Mouse (Mus musculus) gastrocnemius, adult 2 months (tissue): Measurements from ENCODE around the gene Itga10. TPM values are rescaled to one million over a fixed set of nuclear protein-coding genes. Genes with fewer than 3 reads are reported as not detected.

Experiments used
- DNase-seq: peaks from one replicate; pipeline ENCODE4 v3.0.0; 2022
- H3K27ac ChIP-seq: fragments of 200-600 bp; 2 replicates; pipeline ENCODE4 v1.8.1; 2022; ENCODE audit warnings: mild to moderate bottlenecking
- H3K4me3 ChIP-seq: fragments of 200-600 bp; 2 replicates; pipeline ENCODE4 v1.8.1; 2022; ENCODE audit warnings: mild to moderate bottlenecking, moderate library complexity
- CTCF ChIP-seq: fragments of 200-600 bp; IDR thresholded peaks from 2 replicates; pipeline ENCODE4 v1.8.1; 2022; ENCODE audit warnings: antibody characterized with exemption, mild to moderate bottlenecking, moderate library complexity
- intact Hi-C: fragments of 180-260 bp; cut with DNase I; formaldehyde crosslinking; loops from one replicate; pipeline ENCODE4 v1.15.1; 2025
- total RNA-seq, 2 experiments: library from RNA; stranded (reverse); gene quantifications; 2 replicates each; pipeline ENCODE4 v1.2.3; 2021

Gene Itga10
- total RNA-seq, 2 experiments from 2014 or later: 0.74 to 1.4 TPM

- H3K27ac ChIP-seq: no peak overlapping the region
- peak; percentile 66 for DNase-seq
- H3K4me3 ChIP-seq: peak overlapping the region; percentile 28; the same call in 1 of the 2 replicates
- intact Hi-C loops: no loop called here
- TF ChIP-seq CTCF: peak; percentile 44
These were observed 47.1 kb downstream of the Itga10 start for GRCm38 (mm10) chr3:96692506-96692905.

GRCm38 (mm10) chr3:96693579-96693978 is 48.2 kb downstream of the Itga10 start:
- no peak overlapping the region for H3K4me3 ChIP-seq
- intact Hi-C loops: no loop called here
- TF ChIP-seq CTCF: no peak
- H3K27ac ChIP-seq: no peak overlapping the region
- no peak for DNase-seq

GRCm38 (mm10) chr3:96696198-96696765 is 50.9 kb downstream of the Itga10 start, which contains the start of gene Pias3:
Gene Pias3, plus strand, starts transcription at chr3:96696384.
- DNase-seq: peak; percentile 93
- intact Hi-C loops: no loop called here
- TF ChIP-seq CTCF: no peak
- Histone ChIP-seq H3K27ac (peak within 1 kb of the TSS; percentile 96), H3K4me3 (peak within 1 kb of the TSS; percentile 95)

- DNase-seq: peak; percentile 96
- TF ChIP-seq CTCF: no peak
- Histone ChIP-seq H3K27ac (peak overlapping the region; percentile 96), H3K4me3 (peak overlapping the region; percentile 95)
- intact Hi-C loops: no loop called here
These were observed 51.7 kb downstream of the Itga10 start for GRCm38 (mm10) chr3:96696766-96697732.

- Histone ChIP-seq H3K27ac (no peak overlapping the region), H3K4me3 (no peak overlapping the region)
- intact Hi-C loops: no loop called here
- DNase-seq: no peak
- TF ChIP-seq CTCF: no peak
These were observed 53.8 kb downstream of the Itga10 start for GRCm38 (mm10) chr3:96698993-96699690.

- peak; percentile 67 for TF ChIP-seq CTCF
- DNase-seq: no peak
- no peak overlapping the region for H3K27ac ChIP-seq
- intact Hi-C loops: loop anchor here (5.0 kb wide), 1 partner anchor 153 kb away; no protein-coding TSS in a partner anchor
- H3K4me3 ChIP-seq: no peak overlapping the region
These were observed 55.0 kb downstream of the Itga10 start for GRCm38 (mm10) chr3:96700376-96700775.

- H3K27ac ChIP-seq: no peak overlapping the region
- no peak overlapping the region for H3K4me3 ChIP-seq
- DNase-seq: no peak
- TF ChIP-seq CTCF: no peak
- intact Hi-C loops: loop anchor here (5.0 kb wide), 1 partner anchor 154 kb away; no protein-coding TSS in a partner anchor
These were observed 55.6 kb downstream of the Itga10 start for GRCm38 (mm10) chr3:96701003-96701402.

GRCm38 (mm10) chr3:96704778-96705177 is 59.4 kb downstream of the Itga10 start:
- H3K27ac ChIP-seq: no peak overlapping the region
- no peak for DNase-seq
- peak; percentile 59 for TF ChIP-seq CTCF
- intact Hi-C loops: loop anchor here (5.0 kb wide), 2 partner anchors 37 to 157 kb away; no protein-coding TSS in a partner anchor
- H3K4me3 ChIP-seq: no peak overlapping the region

- H3K4me3 ChIP-seq: no peak overlapping the region
- intact Hi-C loops: loop anchor here (5.0 kb wide), 1 partner anchor 39 kb away; no protein-coding TSS in a partner anchor
- H3K27ac ChIP-seq: no peak overlapping the region
- DNase-seq: no peak
- no peak for TF ChIP-seq CTCF
These were observed 60.8 kb downstream of the Itga10 start for GRCm38 (mm10) chr3:96706217-96706616.

DNA sequence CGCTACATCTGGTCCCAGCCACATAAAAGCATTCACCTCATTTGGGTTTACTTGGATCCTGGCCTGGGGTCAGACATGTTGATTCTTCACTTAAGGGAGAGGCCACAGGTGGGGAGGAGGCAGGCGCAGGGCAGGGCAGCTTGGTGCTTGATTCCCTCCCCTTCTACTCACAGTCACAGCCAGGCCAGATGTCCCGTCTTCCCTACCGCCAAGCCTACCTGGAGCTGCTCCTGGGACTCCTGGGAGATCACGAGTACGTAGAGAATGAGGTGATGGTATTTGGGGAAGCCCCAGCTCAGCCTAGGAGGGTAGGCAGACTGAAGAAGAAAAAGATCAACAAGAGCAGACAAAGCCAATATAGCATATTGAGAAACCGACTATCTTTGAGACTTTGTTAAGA is 61.6 kb downstream of the Itga10 start:
- H3K4me3 ChIP-seq: no peak overlapping the region
- intact Hi-C loops: loop anchor here (5.0 kb wide), 1 partner anchor 40 kb away; no protein-coding TSS in a partner anchor
- TF ChIP-seq CTCF: no peak
- no peak for DNase-seq
- no peak overlapping the region for H3K27ac ChIP-seq

GRCm38 (mm10) chr3:96707903-96708683 is 62.7 kb downstream of the Itga10 start, which contains the start of gene Nudt17:
Gene Nudt17, minus strand, starts transcription at chr3:96708562.
- intact Hi-C loops: loop anchor here (5.0 kb wide), 1 partner anchor 41 kb away; no protein-coding TSS in a partner anchor
- Histone ChIP-seq H3K4me3 (peak within 1 kb of the TSS; percentile 74), H3K27ac (peak within 1 kb of the TSS; percentile 71)
- peak; percentile 91 for DNase-seq
- TF ChIP-seq CTCF: no peak; the same call in 1 of the 2 replicates
